Mouse (Mus musculus): ENCODE data around the gene Rab34. TPM values are rescaled to one million over a fixed set of nuclear protein-coding genes. Genes with fewer than 3 reads are reported as not detected.
A peak's percentile ranks its signal among the peaks of the same experiment; 100 is the strongest.

The Rab34 gene
- polyA plus RNA-seq, 1 experiment from 2014 or later = 54.6 TPM

- Histone ChIP-seq H3K9me3 (replicated peaks) (no peaks in the 10 kb centered on the region), H3K36me3 (peaks cover 24% of the 10 kb centered on the region), H3K27ac (ENCODE audit: poor library complexity, severe bottlenecking) (peak overlapping the region; percentile 93), H3K4me2 (peak overlapping the region; percentile 88), H3K4me3 (peak overlapping the region; percentile 59), H3K9ac (peak overlapping the region; percentile 83; the same call in 1 of the 2 replicates), H3K4me1 (replicated peaks) (peaks cover 27% of the 10 kb centered on the region), H3K27me3 (replicated peaks) (no peaks in the 10 kb centered on the region)
- 11% methylated on average over 10 of the region's 10 CpGs for WGBS
- no peak for ATAC-seq (ENCODE audit: insufficient number of reproducible peaks, low FRiP score)
Observed at GRCm38 (mm10) chr11:78175771-78176401, 12.3 kb upstream of the Rab34 start.

- Histone ChIP-seq H3K4me3 (peak within 1 kb of the TSS; percentile 59), H3K4me1 (replicated peaks) (peaks cover 30% of the 10 kb centered on the region), H3K9ac (peak within 1 kb of the TSS; percentile 83), H3K4me2 (peak within 1 kb of the TSS; percentile 88), H3K9me3 (replicated peaks) (no peaks in the 10 kb centered on the region), H3K27me3 (replicated peaks) (no peaks in the 10 kb centered on the region), H3K27ac (ENCODE audit: poor library complexity, severe bottlenecking) (peak within 1 kb of the TSS; percentile 93), H3K36me3 (peaks cover 25% of the 10 kb centered on the region)
- ATAC-seq (ENCODE audit: insufficient number of reproducible peaks, low FRiP score) = peak; percentile 74
- WGBS = under 1% methylated on average over 32 of the region's 32 CpGs
Observed at GRCm38 (mm10) chr11:78176402-78176862, 11.8 kb upstream of the Rab34 start, which contains the start of the genes Nek8 and Tlcd1. Gene Nek8, minus strand, starts transcription at chr11:78176675. Gene Tlcd1, plus strand, starts transcription at chr11:78176711.

DNA sequence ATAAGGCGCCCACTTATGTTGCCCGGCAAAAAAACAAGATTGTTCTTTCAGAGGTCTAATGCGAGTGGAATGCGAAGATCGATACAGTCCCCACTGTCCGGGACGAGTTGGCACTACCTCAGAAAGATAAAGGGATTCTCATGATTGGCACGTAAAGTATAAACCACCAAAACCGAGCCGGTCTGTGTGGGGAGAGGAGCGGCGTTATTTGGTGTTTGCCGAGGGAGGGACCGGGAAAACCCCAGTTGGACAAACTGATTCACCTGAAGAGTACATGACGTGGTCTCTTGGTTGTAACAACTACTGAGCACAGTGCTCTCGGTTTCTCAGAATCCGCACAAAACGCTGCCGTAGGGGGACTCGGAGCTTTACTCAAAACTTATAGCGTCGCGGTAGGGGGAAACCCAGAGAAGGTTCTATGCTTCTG is 11.3 kb upstream of the Rab34 start:
- H3K9ac ChIP-seq = peak overlapping the region; percentile 83
- ATAC-seq (ENCODE audit: insufficient number of reproducible peaks, low FRiP score) = no peak
- WGBS = under 1% methylated on average over 23 of the region's 23 CpGs
- H3K4me2 ChIP-seq = peak overlapping the region; percentile 88
- no peaks in the 10 kb centered on the region for H3K9me3 ChIP-seq (replicated peaks)
- peak overlapping the region; percentile 59 for H3K4me3 ChIP-seq
- H3K27me3 ChIP-seq (replicated peaks) = no peaks in the 10 kb centered on the region
- peak overlapping the region; percentile 93 for H3K27ac ChIP-seq (ENCODE audit: poor library complexity, severe bottlenecking)
- peaks cover 30% of the 10 kb centered on the region for H3K36me3 ChIP-seq
- H3K4me1 ChIP-seq (replicated peaks) = peaks cover 32% of the 10 kb centered on the region

- H3K4me1 ChIP-seq (replicated peaks) = peaks cover 37% of the 10 kb centered on the region
- peak overlapping the region; percentile 93 for H3K27ac ChIP-seq (ENCODE audit: poor library complexity, severe bottlenecking)
- H3K27me3 ChIP-seq (replicated peaks) = no peaks in the 10 kb centered on the region
- H3K4me3 ChIP-seq = peak overlapping the region; percentile 59
- H3K36me3 ChIP-seq = peaks cover 34% of the 10 kb centered on the region
- peak overlapping the region; percentile 88 for H3K4me2 ChIP-seq
- peak; percentile 25; the same call in 1 of the 2 replicates for ATAC-seq (ENCODE audit: insufficient number of reproducible peaks, low FRiP score)
- H3K9me3 ChIP-seq (replicated peaks) = no peaks in the 10 kb centered on the region
- peak overlapping the region; percentile 83 for H3K9ac ChIP-seq
- WGBS = under 1% methylated on average over 10 of the region's 10 CpGs
Observed at GRCm38 (mm10) chr11:78177437-78177836, 10.8 kb upstream of the Rab34 start.

DNA sequence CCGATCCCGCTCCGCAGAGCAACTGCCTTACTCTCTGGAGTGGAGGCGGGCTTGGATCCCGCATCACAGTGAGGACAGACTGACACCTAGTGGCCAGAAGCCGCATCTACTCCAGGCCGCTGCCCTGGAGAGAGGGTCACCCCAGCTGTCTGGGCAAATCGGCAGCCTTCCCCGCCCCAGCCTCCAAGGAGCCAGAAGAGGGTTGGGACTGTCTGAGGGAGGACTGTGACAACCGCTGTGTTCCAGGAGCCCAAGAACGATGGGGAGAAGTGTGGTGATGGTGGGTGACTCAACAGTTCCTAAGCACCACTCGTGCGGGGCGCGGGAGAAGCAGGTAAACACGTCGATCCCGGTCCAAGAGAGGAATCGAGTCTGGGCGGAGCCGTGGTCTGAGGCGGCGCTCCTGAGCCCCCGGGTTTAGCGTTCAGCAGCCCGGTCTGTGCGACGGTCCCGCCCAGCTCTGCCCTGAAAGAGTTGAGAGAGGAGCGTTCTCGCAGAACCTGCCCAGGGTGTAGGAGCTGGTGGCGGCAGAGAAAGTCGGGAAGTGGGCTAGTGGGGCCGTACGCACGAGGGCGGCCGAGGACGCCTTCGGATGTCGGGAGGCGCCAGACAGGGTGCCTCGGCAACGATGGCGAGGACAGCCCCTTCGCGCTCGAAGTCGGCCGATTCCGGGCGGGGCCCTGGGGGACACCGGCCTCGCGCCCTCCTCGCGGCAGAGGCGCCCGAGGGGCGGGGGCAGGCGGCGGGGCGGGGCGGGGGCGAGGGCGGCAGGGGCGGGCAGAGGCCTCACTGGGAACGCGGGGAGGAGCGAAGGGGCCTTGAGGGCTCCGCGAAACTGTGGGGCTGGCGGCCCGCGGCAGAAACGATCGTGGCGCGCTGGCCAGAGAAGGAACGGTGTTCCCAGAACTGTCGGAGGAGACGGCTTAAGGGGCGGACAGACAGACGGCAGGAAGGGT is 10.0 kb upstream of the Rab34 start:
- ATAC-seq (ENCODE audit: insufficient number of reproducible peaks, low FRiP score) = peak; percentile 89
- no peaks in the 10 kb centered on the region for H3K27me3 ChIP-seq (replicated peaks)
- peak overlapping the region; percentile 88 for H3K4me2 ChIP-seq
- H3K36me3 ChIP-seq = peaks cover 30% of the 10 kb centered on the region
- peak overlapping the region; percentile 59 for H3K4me3 ChIP-seq
- H3K9me3 ChIP-seq (replicated peaks) = no peaks in the 10 kb centered on the region
- H3K9ac ChIP-seq = peak overlapping the region; percentile 83
- under 1% methylated on average over 82 of the region's 84 CpGs for WGBS
- peak overlapping the region; percentile 93 for H3K27ac ChIP-seq (ENCODE audit: poor library complexity, severe bottlenecking)
- peaks cover 34% of the 10 kb centered on the region for H3K4me1 ChIP-seq (replicated peaks)

DNA sequence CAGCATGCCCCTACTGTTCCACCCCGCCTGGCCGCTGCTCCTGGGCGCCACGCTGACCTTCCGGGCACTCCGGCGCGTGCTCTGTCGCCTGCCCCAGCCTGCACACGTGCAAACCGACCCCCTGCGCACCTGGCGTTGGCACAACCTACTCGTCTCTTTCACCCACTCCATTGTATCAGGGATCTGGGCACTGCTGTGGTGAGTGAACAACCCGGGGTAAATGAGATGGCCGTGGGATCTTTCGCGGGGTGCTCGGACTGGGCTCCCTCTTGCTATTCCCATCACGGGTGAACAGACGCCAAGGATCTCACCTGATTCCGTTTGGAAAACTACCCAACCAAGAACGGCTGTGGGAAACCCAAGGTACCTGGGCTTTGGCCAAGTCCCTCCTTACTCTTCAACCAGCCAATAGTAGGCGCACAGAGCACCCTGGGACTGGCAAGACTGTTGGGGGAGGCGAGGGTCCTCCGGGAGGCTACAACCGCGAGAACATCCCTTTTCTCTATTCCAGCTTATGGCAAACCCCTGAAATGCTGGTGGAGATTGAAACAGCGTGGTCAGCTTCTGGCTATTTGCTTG is 9.3 kb upstream of the Rab34 start:
- Histone ChIP-seq H3K27ac (ENCODE audit: poor library complexity, severe bottlenecking) (peak overlapping the region; percentile 93), H3K36me3 (peaks cover 30% of the 10 kb centered on the region), H3K9ac (peak overlapping the region; percentile 83), H3K4me1 (replicated peaks) (peaks cover 34% of the 10 kb centered on the region), H3K4me3 (peak overlapping the region; percentile 59), H3K27me3 (replicated peaks) (no peaks in the 10 kb centered on the region), H3K4me2 (peak overlapping the region; percentile 88), H3K9me3 (replicated peaks) (no peaks in the 10 kb centered on the region)
- under 1% methylated on average over 29 of the region's 29 CpGs for WGBS
- peak; percentile 5 for ATAC-seq (ENCODE audit: insufficient number of reproducible peaks, low FRiP score)

GRCm38 (mm10) chr11:78179438-78179999 is 8.7 kb upstream of the Rab34 start:
- Histone ChIP-seq H3K9ac (peak overlapping the region; percentile 83), H3K27me3 (replicated peaks) (no peaks in the 10 kb centered on the region), H3K4me3 (peak overlapping the region; percentile 59), H3K9me3 (replicated peaks) (no peaks in the 10 kb centered on the region), H3K36me3 (peaks cover 30% of the 10 kb centered on the region), H3K27ac (ENCODE audit: poor library complexity, severe bottlenecking) (peak overlapping the region; percentile 93), H3K4me2 (peak overlapping the region; percentile 88), H3K4me1 (replicated peaks) (peaks cover 34% of the 10 kb centered on the region)
- no peak for ATAC-seq (ENCODE audit: insufficient number of reproducible peaks, low FRiP score)
- 22% methylated on average over 8 of the region's 8 CpGs for WGBS

GRCm38 (mm10) chr11:78180081-78180761 is 8.0 kb upstream of the Rab34 start:
- H3K9ac ChIP-seq = peak overlapping the region; percentile 83; the same call in 1 of the 2 replicates
- ATAC-seq (ENCODE audit: insufficient number of reproducible peaks, low FRiP score) = no peak
- H3K36me3 ChIP-seq = peaks cover 30% of the 10 kb centered on the region
- H3K4me2 ChIP-seq = peak overlapping the region; percentile 88
- no peaks in the 10 kb centered on the region for H3K9me3 ChIP-seq (replicated peaks)
- WGBS = 60% methylated on average over 6 of the region's 6 CpGs
- no peak overlapping the region for H3K27ac ChIP-seq (ENCODE audit: poor library complexity, severe bottlenecking)
- H3K4me1 ChIP-seq (replicated peaks) = peaks cover 34% of the 10 kb centered on the region
- H3K4me3 ChIP-seq = no peak overlapping the region
- no peaks in the 10 kb centered on the region for H3K27me3 ChIP-seq (replicated peaks)

DNA sequence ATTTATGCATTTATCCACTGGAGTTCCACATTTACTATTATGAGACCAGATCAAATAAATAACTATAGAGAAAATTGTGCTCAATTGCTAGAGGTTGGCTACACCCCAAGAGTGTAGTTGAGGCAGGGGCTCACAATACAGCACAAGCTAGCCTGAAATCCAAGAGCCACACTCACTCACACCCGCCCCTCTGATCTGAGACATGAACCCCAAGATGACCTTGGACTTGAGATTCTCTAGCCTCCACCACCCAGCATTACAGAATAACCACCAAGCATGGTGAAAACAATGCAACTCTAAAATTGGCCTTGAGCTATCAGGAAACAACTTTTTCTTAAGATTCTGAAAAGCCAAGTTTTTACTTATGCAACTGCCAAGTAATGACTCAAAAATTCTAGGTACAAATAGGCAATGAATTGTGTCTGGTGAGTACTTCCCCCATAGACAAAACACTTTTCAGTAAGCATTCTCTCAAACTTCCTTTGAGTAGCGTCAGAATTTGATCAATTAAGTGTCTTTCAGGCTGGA is 6.3 kb upstream of the Rab34 start:
- WGBS = 42% methylated on average over 2 of the region's 2 CpGs
- peak overlapping the region; percentile 97; the same call in 1 of the 2 replicates for H3K9ac ChIP-seq
- ATAC-seq (ENCODE audit: insufficient number of reproducible peaks, low FRiP score) = no peak
- H3K27ac ChIP-seq (ENCODE audit: poor library complexity, severe bottlenecking) = no peak overlapping the region
- no peaks in the 10 kb centered on the region for H3K9me3 ChIP-seq (replicated peaks)
- H3K27me3 ChIP-seq (replicated peaks) = no peaks in the 10 kb centered on the region
- peaks cover 30% of the 10 kb centered on the region for H3K36me3 ChIP-seq
- peak overlapping the region; percentile 67 for H3K4me2 ChIP-seq
- peaks cover 30% of the 10 kb centered on the region for H3K4me1 ChIP-seq (replicated peaks)
- peak overlapping the region; percentile 95 for H3K4me3 ChIP-seq

DNA sequence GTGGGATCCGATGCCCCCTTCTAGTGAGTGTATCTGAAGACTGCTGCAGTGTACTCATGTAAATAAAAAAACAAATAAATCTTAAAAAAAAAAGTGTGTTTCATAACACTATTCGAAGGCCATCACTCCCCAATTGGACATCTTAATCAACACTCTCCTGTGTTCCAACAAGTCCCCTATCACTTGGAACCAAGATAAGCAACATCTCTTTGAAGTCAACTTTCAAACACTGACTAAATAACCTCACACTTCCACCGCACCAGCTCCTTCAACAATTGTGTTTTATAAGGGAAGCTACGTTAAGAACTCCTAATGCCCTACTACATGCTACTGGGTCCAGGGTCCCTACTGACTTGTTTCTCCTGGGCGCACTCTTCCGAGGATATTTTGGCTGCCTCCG is 5.8 kb upstream of the Rab34 start:
- WGBS = 4% methylated on average over 7 of the region's 7 CpGs
- H3K4me1 ChIP-seq (replicated peaks) = peaks cover 30% of the 10 kb centered on the region
- H3K4me2 ChIP-seq = peak overlapping the region; percentile 67
- H3K9ac ChIP-seq = peak overlapping the region; percentile 97
- peak overlapping the region; percentile 91 for H3K27ac ChIP-seq (ENCODE audit: poor library complexity, severe bottlenecking)
- no peaks in the 10 kb centered on the region for H3K27me3 ChIP-seq (replicated peaks)
- no peak for ATAC-seq (ENCODE audit: insufficient number of reproducible peaks, low FRiP score)
- H3K4me3 ChIP-seq = peak overlapping the region; percentile 95
- no peaks in the 10 kb centered on the region for H3K9me3 ChIP-seq (replicated peaks)
- H3K36me3 ChIP-seq = peaks cover 30% of the 10 kb centered on the region

Measured in heart, embryonic 12.5 days (tissue).